Mouse (Mus musculus) myocyte (in vitro differentiated cells): ENCODE results near the gene Lrsam1. TPM values are rescaled to one million over a fixed set of nuclear protein-coding genes. Genes with fewer than 3 reads are reported as not detected.

Experiments
- H3K27me3 ChIP-seq: one replicate; pipeline ENCODE4 v1.6.1; 2011; ENCODE audit not compliant: control insufficient read depth, insufficient read depth, insufficient read length
- H3K36me3 ChIP-seq: one replicate; pipeline ENCODE4 v1.6.1; 2011; ENCODE audit not compliant: control insufficient read depth, insufficient read depth
- H3K4me2 ChIP-seq: one replicate; pipeline ENCODE4 v1.6.1; 2011; ENCODE audit warnings: low read depth, control low read depth
- H3K4me3 ChIP-seq: one replicate; pipeline ENCODE4 v1.5.1; 2011; ENCODE audit warnings: mild to moderate bottlenecking, control low read depth, moderate library complexity
- H3K79me2 ChIP-seq: one replicate; pipeline ENCODE4 v1.6.1; 2011; ENCODE audit not compliant: control insufficient read depth, insufficient read depth
- H3ac ChIP-seq: one replicate; pipeline ENCODE4 v1.6.1; 2011; ENCODE audit not compliant: control insufficient read depth, insufficient read length
- CEBPB ChIP-seq: IDR thresholded peaks from 2 replicates; pipeline ENCODE4 v1.6.1; 2011; ENCODE audit warnings: mild to moderate bottlenecking, moderate library complexity; ENCODE audit not compliant: poor library complexity, insufficient read depth, severe bottlenecking
- E2F4 ChIP-seq: IDR thresholded peaks from one replicate; pipeline ENCODE4 v1.6.1; 2011; ENCODE audit warnings: mild to moderate bottlenecking, control low read depth, moderate library complexity; ENCODE audit not compliant: insufficient read depth
- MAX ChIP-seq: IDR thresholded peaks from one replicate; pipeline ENCODE4 v1.6.1; 2011; ENCODE audit warnings: low read depth, mild to moderate bottlenecking, control low read depth
- MYOD1 ChIP-seq, 3 experiments: IDR thresholded peaks; one replicate each; pipeline ENCODE4 v1.6.1; 2011; ENCODE audit warnings: control low read depth in 2 of 3, low read depth in 2 of 3, mild to moderate bottlenecking in 2 of 3, moderate library complexity in 1 of 3; ENCODE audit not compliant: insufficient read length in 2 of 3, control insufficient read depth in 1 of 3
- MYOG ChIP-seq, 3 experiments: IDR thresholded peaks; one replicate each; pipeline ENCODE4 v1.6.1; 2011; ENCODE audit warnings: control low read depth in 2 of 3, low read depth in 2 of 3, mild to moderate bottlenecking in 2 of 3; ENCODE audit not compliant: insufficient read length in 2 of 3, control insufficient read depth in 1 of 3, insufficient read depth in 1 of 3
- POLR2A ChIP-seq: IDR thresholded peaks from one replicate; pipeline ENCODE4 v1.6.1; 2011; ENCODE audit warnings: low read depth, mild to moderate bottlenecking, control low read depth, moderate library complexity; ENCODE audit not compliant: insufficient read length
- POLR2AphosphoS2 ChIP-seq: IDR thresholded peaks from one replicate; pipeline ENCODE4 v1.6.1; 2011; ENCODE audit warnings: low read depth, control low read depth; ENCODE audit not compliant: insufficient read length
- REST ChIP-seq: IDR thresholded peaks from one replicate; pipeline ENCODE4 v1.6.1; 2011; ENCODE audit warnings: mild to moderate bottlenecking, control low read depth, moderate library complexity; ENCODE audit not compliant: insufficient read depth, insufficient read length
- SRF ChIP-seq: IDR thresholded peaks from one replicate; pipeline ENCODE4 v1.6.1; 2011; ENCODE audit warnings: low read depth; ENCODE audit not compliant: control insufficient read depth, insufficient read length
- TCF12 ChIP-seq: IDR thresholded peaks from one replicate; pipeline ENCODE4 v1.6.1; 2011; ENCODE audit warnings: mild to moderate bottlenecking, control low read depth; ENCODE audit not compliant: poor library complexity, insufficient read depth, severe bottlenecking
- TCF3 ChIP-seq: IDR thresholded peaks from one replicate; pipeline ENCODE4 v1.6.1; 2011; ENCODE audit warnings: low read depth, control low read depth; ENCODE audit not compliant: insufficient read length
- USF1 ChIP-seq: IDR thresholded peaks from one replicate; pipeline ENCODE4 v1.6.1; 2011; ENCODE audit warnings: low read depth, mild to moderate bottlenecking, control low read depth, moderate library complexity
- polyA plus RNA-seq: library from polyadenylated mRNA; unstranded; fragments of >200 nt; fragmentation: generic; extraction: Trizol; gene quantifications from one replicate; pipeline ENCODE4 v1.2.1, GENCODE M21; 2012; ENCODE audit warnings: missing spikeins

Lrsam1 gene
- polyA plus RNA-seq, 1 experiment, result 11.5 TPM

DNA sequence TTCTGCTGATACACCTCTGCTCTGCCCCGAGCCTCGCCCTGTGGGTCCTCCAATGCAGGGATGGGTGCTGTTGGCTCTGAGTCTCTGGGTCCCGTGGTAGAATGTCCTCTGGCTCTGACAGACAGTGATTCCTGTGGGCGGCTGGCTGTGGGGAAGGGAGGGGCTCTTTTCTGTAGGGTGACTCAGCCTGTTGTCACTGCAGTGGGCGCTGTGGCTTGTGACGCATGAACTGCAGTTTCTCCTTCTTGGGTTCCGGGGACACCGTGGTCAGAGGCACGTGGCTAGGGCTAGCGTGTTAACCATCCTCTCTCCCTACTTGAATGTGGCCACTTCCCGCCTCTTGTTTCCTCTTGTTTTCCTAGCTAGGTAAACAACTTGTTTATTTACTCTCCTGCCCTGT, 43.9 kb downstream of the Lrsam1 start:
- no peaks in the 10 kb centered on the region for H3K27me3 ChIP-seq
- no peak overlapping the region for H3ac ChIP-seq
- no peak for TF ChIP-seq SRF
- peak; percentile 13 for TF ChIP-seq POLR2A
- no peak for TF ChIP-seq MAX
- TF ChIP-seq REST, result no peak
- peak in 1 of 3 experiments; percentile 69 for TF ChIP-seq MYOG (IDR thresholded peaks at IDR 0.05; ENCODE audit: control insufficient read depth in 1 of 3, insufficient read depth in 1 of 3, insufficient read length in 2 of 3, low read depth in 2 of 3)
- peak; percentile 7 for TF ChIP-seq E2F4
- peak; percentile 76 for TF ChIP-seq USF1
- TF ChIP-seq MYOD1 (IDR thresholded peaks at IDR 0.05; ENCODE audit: control insufficient read depth in 1 of 3, insufficient read length in 2 of 3, low read depth in 2 of 3), result peak; percentile 46 to 83 (median 64)
- no peak for TF ChIP-seq CEBPB
- peak; percentile 22 for TF ChIP-seq TCF12
- TF ChIP-seq TCF3, result peak; percentile 16
- peak; percentile 42 for TF ChIP-seq POLR2AphosphoS2
- no peak overlapping the region for H3K4me3 ChIP-seq
- peaks cover 31% of the 10 kb centered on the region for H3K79me2 ChIP-seq
- H3K36me3 ChIP-seq, result peaks cover 59% of the 10 kb centered on the region
- peak overlapping the region; percentile 71 for H3K4me2 ChIP-seq

DNA sequence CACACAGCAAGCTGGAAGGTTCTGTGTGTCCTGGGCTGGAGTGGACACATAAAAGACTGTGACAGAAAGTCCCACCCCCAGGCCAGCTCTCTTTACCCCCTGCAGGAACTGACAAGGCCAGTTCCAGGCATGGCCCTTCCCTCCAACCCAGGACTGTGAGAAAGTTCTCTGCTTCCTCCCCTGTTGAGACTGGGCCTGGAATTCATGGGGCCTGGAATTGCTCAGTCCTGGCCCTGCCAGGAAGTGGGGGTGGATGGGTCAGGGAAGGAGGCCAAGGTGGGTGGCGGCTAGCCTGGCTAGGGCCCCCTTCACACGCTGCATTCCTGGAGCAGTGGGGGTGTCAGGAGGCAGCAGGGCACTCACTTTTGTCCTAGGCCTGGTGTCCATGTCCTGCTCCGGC, 46.5 kb downstream of the Lrsam1 start:
- Histone ChIP-seq H3ac (no peak overlapping the region), H3K36me3 (peaks cover 56% of the 10 kb centered on the region), H3K79me2 (peaks cover 31% of the 10 kb centered on the region), H3K4me3 (no peak overlapping the region), H3K4me2 (peak overlapping the region; percentile 64), H3K27me3 (no peaks in the 10 kb centered on the region)
- TF ChIP-seq MYOG (IDR thresholded peaks at IDR 0.05; ENCODE audit: control insufficient read depth in 1 of 3, insufficient read depth in 1 of 3, insufficient read length in 2 of 3, low read depth in 2 of 3) (peak in 1 of 3 experiments; percentile 12), MYOD1 (IDR thresholded peaks at IDR 0.05; ENCODE audit: control insufficient read depth in 1 of 3, insufficient read length in 2 of 3, low read depth in 2 of 3) (peak in 1 of 3 experiments; percentile 59), POLR2A (peak; percentile 18), MAX (no peak), SRF (no peak)

DNA sequence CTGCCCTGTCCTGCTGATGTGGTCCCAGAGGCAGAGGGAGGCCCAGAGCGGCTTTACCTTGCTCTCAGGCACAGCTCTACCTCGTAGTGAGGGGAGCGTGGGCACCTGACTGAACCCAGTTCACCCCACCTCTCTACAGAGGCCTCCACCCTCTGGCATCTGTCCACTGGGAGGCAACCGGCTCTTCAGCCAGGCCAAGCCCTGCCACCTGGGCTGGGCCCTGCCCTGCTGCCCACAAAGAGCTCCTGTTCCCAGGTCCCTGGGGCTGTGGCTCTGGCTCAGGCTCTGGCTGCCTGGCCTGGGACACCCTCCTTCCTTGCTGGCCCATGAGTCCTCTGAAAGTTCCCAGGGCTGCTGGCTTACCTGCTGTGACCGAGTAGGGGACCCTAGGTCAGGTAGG, 47.1 kb downstream of the Lrsam1 start:
- H3ac ChIP-seq, result no peak overlapping the region
- H3K79me2 ChIP-seq, result peaks cover 31% of the 10 kb centered on the region
- H3K4me3 ChIP-seq, result no peak overlapping the region
- no peaks in the 10 kb centered on the region for H3K27me3 ChIP-seq
- peak overlapping the region; percentile 64 for H3K4me2 ChIP-seq
- TF ChIP-seq MYOG (IDR thresholded peaks at IDR 0.05; ENCODE audit: control insufficient read depth in 1 of 3, insufficient read depth in 1 of 3, insufficient read length in 2 of 3, low read depth in 2 of 3) (peak in 1 of 3 experiments; percentile 43), REST (no peak), MYOD1 (IDR thresholded peaks at IDR 0.05; ENCODE audit: control insufficient read depth in 1 of 3, insufficient read length in 2 of 3, low read depth in 2 of 3) (peak in 1 of 3 experiments; percentile 44)
- peaks cover 51% of the 10 kb centered on the region for H3K36me3 ChIP-seq

DNA sequence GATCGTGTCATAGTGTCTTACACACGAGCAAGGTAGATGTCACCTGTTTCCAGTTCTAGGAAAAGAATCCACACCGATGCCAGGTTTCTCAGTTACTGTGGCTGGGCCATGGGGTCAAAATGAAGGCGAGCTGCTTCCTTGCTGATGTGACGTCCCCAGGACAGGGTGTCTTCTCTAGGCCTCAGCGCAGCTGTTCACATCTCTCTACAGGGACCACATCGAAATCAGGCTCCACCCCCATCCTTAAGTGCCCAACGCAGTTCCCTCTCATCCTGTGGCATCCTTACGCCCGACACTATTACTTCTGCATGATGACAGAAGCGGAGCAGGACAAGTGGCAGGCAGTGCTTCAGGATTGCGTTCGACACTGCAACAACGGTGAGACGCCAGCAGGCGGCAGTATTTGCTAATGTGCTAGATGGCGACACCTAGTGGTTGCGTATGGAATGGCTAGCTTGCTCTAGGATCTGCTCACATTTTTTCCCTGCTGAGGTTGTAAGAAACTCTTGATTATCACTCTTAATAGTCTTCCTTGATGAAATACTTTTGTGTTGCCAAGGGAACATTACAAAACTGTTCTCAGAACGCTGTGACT, 49.1 kb downstream of the Lrsam1 start:
- TF ChIP-seq MYOD1 (IDR thresholded peaks at IDR 0.05; ENCODE audit: control insufficient read depth in 1 of 3, insufficient read length in 2 of 3, low read depth in 2 of 3), result peak in 2 of 3 experiments; percentile 43 to 55
- peak; percentile 54 for TF ChIP-seq POLR2AphosphoS2
- TF ChIP-seq POLR2A, result peak; percentile 52
- TF ChIP-seq MYOG (IDR thresholded peaks at IDR 0.05; ENCODE audit: control insufficient read depth in 1 of 3, insufficient read depth in 1 of 3, insufficient read length in 2 of 3, low read depth in 2 of 3), result peak in 2 of 3 experiments; percentile 1 to 44
- no peak for TF ChIP-seq E2F4
- TF ChIP-seq SRF, result peak; percentile 49
- TF ChIP-seq TCF3, result no peak
- no peak for TF ChIP-seq REST
- Histone ChIP-seq H3ac (no peak overlapping the region), H3K27me3 (no peaks in the 10 kb centered on the region), H3K79me2 (peaks cover 35% of the 10 kb centered on the region), H3K4me2 (no peak overlapping the region), H3K4me3 (no peak overlapping the region), H3K36me3 (peaks cover 39% of the 10 kb centered on the region)

DNA sequence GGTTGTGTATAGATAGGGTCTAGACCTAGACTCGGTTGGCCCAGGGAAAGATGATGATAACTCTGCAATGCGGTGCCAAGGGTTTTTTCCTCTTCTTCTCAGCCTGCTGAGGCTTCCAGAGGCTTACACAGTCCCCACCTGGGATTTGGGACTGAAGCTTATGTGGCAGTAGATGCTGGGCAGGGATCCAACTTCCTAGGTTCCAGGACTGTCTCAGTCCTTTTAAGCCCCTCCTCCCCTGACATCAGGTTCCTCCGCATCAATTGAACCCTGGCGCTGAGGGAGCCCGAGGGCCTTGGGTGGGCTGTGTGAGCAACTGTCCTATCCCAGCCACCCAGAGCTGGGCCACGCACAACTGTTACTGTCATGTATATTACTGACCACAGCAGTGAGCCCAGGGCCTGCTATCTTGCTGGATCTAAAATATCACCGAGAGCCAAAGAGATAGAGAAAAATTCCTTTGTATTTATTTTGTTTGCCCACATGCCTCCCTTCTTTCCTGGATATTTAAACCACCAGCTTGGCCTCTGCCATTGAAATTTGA, 49.7 kb downstream of the Lrsam1 start:
- H3K4me3 ChIP-seq, result no peak overlapping the region
- H3ac ChIP-seq, result no peak overlapping the region
- H3K36me3 ChIP-seq, result peaks cover 38% of the 10 kb centered on the region
- TF ChIP-seq E2F4 (no peak), MYOG (IDR thresholded peaks at IDR 0.05; ENCODE audit: control insufficient read depth in 1 of 3, insufficient read depth in 1 of 3, insufficient read length in 2 of 3, low read depth in 2 of 3) (peak in 2 of 3 experiments; percentile 59 to 60), TCF3 (no peak), MYOD1 (IDR thresholded peaks at IDR 0.05; ENCODE audit: control insufficient read depth in 1 of 3, insufficient read length in 2 of 3, low read depth in 2 of 3) (peak in 2 of 3 experiments; percentile 51 to 57), SRF (no peak)
- H3K27me3 ChIP-seq, result no peaks in the 10 kb centered on the region
- H3K79me2 ChIP-seq, result peaks cover 39% of the 10 kb centered on the region
- no peak overlapping the region for H3K4me2 ChIP-seq
